Mouse (Mus musculus): ENCODE data around the gene Catsperz. TPM values are rescaled to one million over a fixed set of nuclear protein-coding genes. Genes with fewer than 3 reads are reported as not detected.

Gene Catsperz
- polyA plus RNA-seq, 1 experiment: not detected

GRCm38 (mm10) chr19:6968491-6969271 lies 43.5 kb upstream of the Catsperz start:
- Histone ChIP-seq H3K4me3 (replicated peaks) (peak overlapping the region; percentile 70), H3K9me3 (ENCODE audit: control insufficient read depth, low read length) (no peaks in the 10 kb centered on the region), H3K27me3 (ENCODE audit: control insufficient read depth) (peaks cover 20% of the 10 kb centered on the region), H3K4me1 (ENCODE audit: control insufficient read depth) (peaks cover 79% of the 10 kb centered on the region), H3K36me3 (ENCODE audit: control insufficient read depth) (peaks cover 5% of the 10 kb centered on the region; the same call in 1 of the 2 replicates)
- TF ChIP-seq GATA1 (IDR thresholded peaks at IDR 0.05; ENCODE audit: low read length): no peak

GRCm38 (mm10) chr19:6956461-6956860 lies 31.3 kb upstream of the Catsperz start:
- TF ChIP-seq GATA1 (IDR thresholded peaks at IDR 0.05; ENCODE audit: low read length) (no peak), TAL1 (IDR thresholded peaks at IDR 0.05; ENCODE audit: low read length) (no peak)
- H3K4me3 ChIP-seq (replicated peaks): no peak overlapping the region
- H3K4me1 ChIP-seq (ENCODE audit: control insufficient read depth): peaks cover 24% of the 10 kb centered on the region
- no peaks in the 10 kb centered on the region for H3K9me3 ChIP-seq (ENCODE audit: control insufficient read depth, low read length)
- H3K27me3 ChIP-seq (ENCODE audit: control insufficient read depth): no peaks in the 10 kb centered on the region
- H3K36me3 ChIP-seq (ENCODE audit: control insufficient read depth): peaks cover 35% of the 10 kb centered on the region

GRCm38 (mm10) chr19:6955424-6955823 lies 30.2 kb upstream of the Catsperz start:
- H3K9me3 ChIP-seq (ENCODE audit: control insufficient read depth, low read length): no peaks in the 10 kb centered on the region
- H3K4me3 ChIP-seq (replicated peaks): no peak overlapping the region
- H3K4me1 ChIP-seq (ENCODE audit: control insufficient read depth): peaks cover 35% of the 10 kb centered on the region
- peaks cover 35% of the 10 kb centered on the region for H3K36me3 ChIP-seq (ENCODE audit: control insufficient read depth)
- TF ChIP-seq TAL1 (IDR thresholded peaks at IDR 0.05; ENCODE audit: low read length): no peak
- H3K27me3 ChIP-seq (ENCODE audit: control insufficient read depth): no peaks in the 10 kb centered on the region

- H3K4me3 ChIP-seq (replicated peaks): no peak overlapping the region
- H3K36me3 ChIP-seq (ENCODE audit: control insufficient read depth): peaks cover 31% of the 10 kb centered on the region
- H3K9me3 ChIP-seq (ENCODE audit: control insufficient read depth, low read length): no peaks in the 10 kb centered on the region
- H3K27me3 ChIP-seq (ENCODE audit: control insufficient read depth): no peaks in the 10 kb centered on the region
- H3K4me1 ChIP-seq (ENCODE audit: control insufficient read depth): peaks cover 49% of the 10 kb centered on the region
- TF ChIP-seq GATA1 (IDR thresholded peaks at IDR 0.05; ENCODE audit: low read length) (no peak), TAL1 (IDR thresholded peaks at IDR 0.05; ENCODE audit: low read length) (no peak)
Measured at GRCm38 (mm10) chr19:6954046-6954445, 28.9 kb upstream of the Catsperz start.

- TF ChIP-seq TAL1 (IDR thresholded peaks at IDR 0.05; ENCODE audit: low read length) (no peak), GATA1 (IDR thresholded peaks at IDR 0.05; ENCODE audit: low read length) (peak; percentile 34; the same call in 1 of the 2 replicates)
- H3K4me3 ChIP-seq (replicated peaks): peak overlapping the region; percentile 72
- H3K9me3 ChIP-seq (ENCODE audit: control insufficient read depth, low read length): no peaks in the 10 kb centered on the region
- no peaks in the 10 kb centered on the region for H3K27me3 ChIP-seq (ENCODE audit: control insufficient read depth)
- peaks cover 52% of the 10 kb centered on the region for H3K4me1 ChIP-seq (ENCODE audit: control insufficient read depth)
- peaks cover 27% of the 10 kb centered on the region for H3K36me3 ChIP-seq (ENCODE audit: control insufficient read depth)
Measured at GRCm38 (mm10) chr19:6952712-6953037, 27.5 kb upstream of the Catsperz start.

- H3K4me1 ChIP-seq (ENCODE audit: control insufficient read depth): peaks cover 53% of the 10 kb centered on the region
- H3K27me3 ChIP-seq (ENCODE audit: control insufficient read depth): no peaks in the 10 kb centered on the region
- H3K4me3 ChIP-seq (replicated peaks): peak overlapping the region; percentile 72
- TF ChIP-seq GATA1 (IDR thresholded peaks at IDR 0.05; ENCODE audit: low read length) (no peak), TAL1 (IDR thresholded peaks at IDR 0.05; ENCODE audit: low read length) (no peak)
- peaks cover 24% of the 10 kb centered on the region for H3K36me3 ChIP-seq (ENCODE audit: control insufficient read depth)
- H3K9me3 ChIP-seq (ENCODE audit: control insufficient read depth, low read length): no peaks in the 10 kb centered on the region
Measured at GRCm38 (mm10) chr19:6951994-6952711, 27.0 kb upstream of the Catsperz start.

GRCm38 (mm10) chr19:6951381-6951968 lies 26.3 kb upstream of the Catsperz start:
- Histone ChIP-seq H3K27me3 (ENCODE audit: control insufficient read depth) (no peaks in the 10 kb centered on the region), H3K4me3 (replicated peaks) (peak overlapping the region; percentile 72), H3K36me3 (ENCODE audit: control insufficient read depth) (peaks cover 27% of the 10 kb centered on the region), H3K9me3 (ENCODE audit: control insufficient read depth, low read length) (no peaks in the 10 kb centered on the region), H3K4me1 (ENCODE audit: control insufficient read depth) (peaks cover 54% of the 10 kb centered on the region)
- TF ChIP-seq GATA1 (IDR thresholded peaks at IDR 0.05; ENCODE audit: low read length) (no peak), TAL1 (IDR thresholded peaks at IDR 0.05; ENCODE audit: low read length) (no peak)

GRCm38 (mm10) chr19:6950613-6951153 lies 25.5 kb upstream of the Catsperz start:
- TF ChIP-seq GATA1 (IDR thresholded peaks at IDR 0.05; ENCODE audit: low read length) (no peak), TAL1 (IDR thresholded peaks at IDR 0.05; ENCODE audit: low read length) (no peak)
- Histone ChIP-seq H3K36me3 (ENCODE audit: control insufficient read depth) (peaks cover 30% of the 10 kb centered on the region), H3K4me3 (replicated peaks) (peak overlapping the region; percentile 72), H3K9me3 (ENCODE audit: control insufficient read depth, low read length) (no peaks in the 10 kb centered on the region), H3K27me3 (ENCODE audit: control insufficient read depth) (no peaks in the 10 kb centered on the region), H3K4me1 (ENCODE audit: control insufficient read depth) (peaks cover 58% of the 10 kb centered on the region)

GRCm38 (mm10) chr19:6949951-6950350 lies 24.8 kb upstream of the Catsperz start:
- TF ChIP-seq GATA1 (IDR thresholded peaks at IDR 0.05; ENCODE audit: low read length) (no peak), TAL1 (IDR thresholded peaks at IDR 0.05; ENCODE audit: low read length) (no peak)
- Histone ChIP-seq H3K27me3 (ENCODE audit: control insufficient read depth) (no peaks in the 10 kb centered on the region), H3K36me3 (ENCODE audit: control insufficient read depth) (peaks cover 30% of the 10 kb centered on the region), H3K4me1 (ENCODE audit: control insufficient read depth) (peaks cover 61% of the 10 kb centered on the region), H3K9me3 (ENCODE audit: control insufficient read depth, low read length) (no peaks in the 10 kb centered on the region), H3K4me3 (replicated peaks) (peak overlapping the region; percentile 72)

Data from erythroblast, embryonic 14.5 days (primary cell).